Mouse (Mus musculus) left cerebral cortex, postnatal 36 days (tissue): Measurements from ENCODE around the gene Znfx1. TPM values are rescaled to one million over a fixed set of nuclear protein-coding genes. Genes with fewer than 3 reads are reported as not detected.
"Not testable (repeated sequence)": the region's sequence is repeated elsewhere in the genome, so short reads cannot be mapped to it uniquely, and the experiment has no call there.

Experiments used
- DNase-seq, 2 experiments: peaks; one replicate each; pipeline ENCODE4 v3.0.0; 2021 to 2022; ENCODE audit warnings: low spot score in 2 of 2, mixed read lengths in 1 of 2
- intact Hi-C: fragments of 180-260 bp; cut with DNase I; formaldehyde crosslinking; loops from one replicate; pipeline ENCODE4 v1.15.1; 2025
- total RNA-seq, 2 experiments: library from RNA; stranded (reverse); gene quantifications; 2 replicates each; pipeline ENCODE4 v1.2.3; 2021

Znfx1 gene
- total RNA-seq, 2 experiments from 2014 or later: 69.8 to 73.5 TPM

DNA sequence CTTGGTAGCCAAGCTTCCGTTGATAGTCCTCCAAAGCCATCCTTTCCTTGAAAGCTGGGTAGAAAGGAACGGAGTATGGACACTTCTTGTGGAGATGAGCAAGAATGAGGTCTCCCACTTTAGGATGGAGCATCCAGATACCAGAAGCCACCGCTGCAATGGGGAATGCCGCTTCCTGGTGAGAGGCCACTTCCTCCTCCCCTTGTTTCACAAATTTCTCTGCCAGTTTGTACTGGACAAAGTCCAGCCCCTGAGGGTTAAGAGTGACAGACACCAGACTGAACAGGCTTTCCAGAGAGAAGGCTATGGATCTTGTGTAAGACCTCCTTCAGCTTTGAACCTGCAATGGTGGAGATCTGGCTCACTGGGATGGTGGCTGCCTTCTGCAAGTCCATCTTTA, 55.2 kb downstream of the Znfx1 start:
- intact Hi-C loops: loop anchor here (10.0 kb wide), 1 partner anchor 123 kb away; no protein-coding TSS in a partner anchor
- DNase-seq: not testable (repeated sequence)

- DNase-seq: peak in 1 of 2 experiments; percentile 20
- intact Hi-C loops: loop anchor here (10.0 kb wide), 1 partner anchor 122 kb away; no protein-coding TSS in a partner anchor
Observed at GRCm38 (mm10) chr2:167007001-167007491, 55.8 kb downstream of the Znfx1 start.

- no peak for DNase-seq
- intact Hi-C loops: loop anchor here (10.0 kb wide), 1 partner anchor 122 kb away; no protein-coding TSS in a partner anchor
Observed at GRCm38 (mm10) chr2:167006355-167006754, 56.5 kb downstream of the Znfx1 start.

DNA sequence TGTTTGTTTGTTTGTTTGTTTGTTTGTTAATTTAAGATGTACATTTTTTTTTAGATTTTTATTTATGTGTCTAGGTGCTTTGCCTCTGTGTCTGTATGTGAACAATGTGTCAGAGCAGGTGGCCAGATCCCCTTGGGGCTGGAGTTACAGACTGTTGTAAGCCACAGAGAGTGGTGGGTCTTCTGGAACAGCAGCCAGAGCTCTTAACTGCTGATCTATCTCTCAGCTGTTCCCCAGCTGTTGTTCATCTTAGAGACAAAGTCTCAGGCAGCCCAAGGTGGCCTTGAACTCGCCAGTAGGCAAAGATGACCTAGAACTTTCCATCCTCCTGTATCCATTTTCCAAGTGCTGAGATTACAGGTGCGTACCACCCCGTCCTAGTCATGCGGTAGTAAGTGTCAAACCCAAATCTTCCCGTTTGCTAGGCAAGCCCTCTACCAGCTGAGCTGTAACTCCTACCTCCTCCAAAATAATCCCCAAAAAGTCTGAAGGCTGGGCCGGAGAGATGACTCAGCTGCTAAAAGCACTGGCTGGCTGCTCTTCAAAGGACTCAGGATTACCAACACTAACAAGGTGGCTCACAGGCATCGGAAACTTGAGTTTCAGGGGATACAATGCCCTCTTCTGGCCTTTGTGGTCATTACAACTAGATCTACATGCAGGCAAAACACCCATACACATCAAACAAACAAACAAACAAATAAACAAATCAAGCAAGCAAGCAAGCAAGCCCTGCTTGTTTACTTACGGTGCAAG, 58.5 kb downstream of the Znfx1 start:
- intact Hi-C loops: loop anchor here (2.0 to 10.0 kb wide), 2 partner anchors 47 to 119 kb away; no protein-coding TSS in a partner anchor

GRCm38 (mm10) chr2:167001486-167001885, 61.3 kb downstream of the Znfx1 start:
- no peak for DNase-seq

More for the DNA sequence above, 58.5 kb downstream of the Znfx1 start:
- peak; percentile 62 to 63 for DNase-seq

DNA sequence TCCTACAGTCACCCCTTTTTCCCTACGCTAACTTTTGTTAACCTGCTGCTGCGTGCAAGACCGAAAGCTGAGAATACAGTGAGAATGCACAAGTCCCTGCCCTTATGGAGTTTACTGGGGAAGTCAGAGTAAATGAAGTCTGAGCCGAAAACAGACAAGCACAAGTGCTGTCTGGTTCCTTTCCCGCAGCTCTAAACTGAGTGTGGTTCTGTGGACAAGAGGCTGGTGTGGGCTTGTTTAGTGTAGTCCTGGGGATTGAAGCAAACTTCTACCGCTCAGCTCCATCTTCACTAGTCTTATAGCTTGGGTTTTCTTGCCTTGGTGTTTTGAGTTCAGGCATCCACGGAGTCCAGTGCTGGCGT, 66.3 kb downstream of the Znfx1 start:
- DNase-seq: no peak
- intact Hi-C loops: no loop called here

More at GRCm38 (mm10) chr2:167001486-167001885, 61.3 kb downstream of the Znfx1 start:
- intact Hi-C loops: loop anchor here (10.0 kb wide), 1 partner anchor 117 kb away; no protein-coding TSS in a partner anchor

GRCm38 (mm10) chr2:166995796-166996532, 66.9 kb downstream of the Znfx1 start, which contains the start of gene Stau1:
Gene Stau1, minus strand, starts transcription at chr2:166996299.
- intact Hi-C loops: no loop called here
- DNase-seq: peak; percentile 94

GRCm38 (mm10) chr2:166995021-166995795, 67.6 kb downstream of the Znfx1 start:
- DNase-seq: peak in 1 of 2 experiments; percentile 23
- intact Hi-C loops: no loop called here

- intact Hi-C loops: no loop called here
- no peak for DNase-seq
Observed at GRCm38 (mm10) chr2:166991945-166992344, 70.9 kb downstream of the Znfx1 start.

DNA sequence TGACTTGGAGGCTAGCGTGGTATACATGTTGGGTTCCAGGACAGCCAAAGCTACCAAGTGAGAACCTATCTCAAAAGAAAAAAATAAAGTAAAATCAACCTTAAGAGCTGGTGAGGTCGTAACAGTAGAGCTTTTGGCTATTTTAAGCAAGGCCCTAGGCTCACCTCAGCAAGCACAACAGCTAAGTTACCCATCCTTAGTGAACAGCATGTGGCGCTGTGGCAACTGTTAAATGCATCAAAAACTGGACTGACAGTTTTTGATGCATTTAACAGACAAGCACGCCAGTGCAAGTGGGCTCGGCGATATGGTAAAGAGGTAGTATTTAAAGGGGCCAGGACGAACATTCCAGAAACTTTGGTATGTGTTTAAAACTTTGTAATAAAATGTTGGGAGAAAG, 72.0 kb downstream of the Znfx1 start:
- DNase-seq: no peak
- intact Hi-C loops: no loop called here

Other genes starting within 250 kb of the Znfx1 start
- gene Cse1l, start 157.0 kb downstream of the Znfx1 start, total RNA-seq: 10 to 100 TPM; 51.4 to 54.9 TPM
- 10 to 100 TPM; 62.9 to 70.6 TPM for gene Stau1, start 66.7 kb downstream of the Znfx1 start, total RNA-seq
- 10 to 100 TPM; 26.0 to 39.1 TPM for gene Ddx27, start 47.8 kb downstream of the Znfx1 start, total RNA-seq
- gene Kcnb1, start 127.1 kb upstream of the Znfx1 start, total RNA-seq: 100 to 1,000 TPM; 217 to 219 TPM
- gene Ptgis, start 177.6 kb upstream of the Znfx1 start, total RNA-seq: 1 to 10 TPM; 1.6 to 1.8 TPM